Mouse (Mus musculus) midbrain, embryonic 15.5 days (tissue): ENCODE results near the gene Gm20388. TPM values are rescaled to one million over a fixed set of nuclear protein-coding genes. Genes with fewer than 3 reads are reported as not detected.

ENCODE experiments used
- ATAC-seq: fragments of 200-750 bp; cut with Nextera tagmentation; replicated peaks from 2 replicates; pipeline ENCODE4 v1.8.0; 2017; ENCODE audit warnings: moderate TSS enrichment
- H3K27ac ChIP-seq: fragments of 300-500 bp; sonication (generic); 2 replicates; pipeline ENCODE4 v1.5.1; 2015; ENCODE audit warnings: mild to moderate bottlenecking, inconsistent platforms
- H3K27me3 ChIP-seq: fragments of 300-500 bp; sonication (generic); replicated peaks from 2 replicates; pipeline ENCODE4 v1.6.1; 2015; ENCODE audit warnings: inconsistent platforms
- H3K36me3 ChIP-seq: fragments of 300-500 bp; sonication (generic); replicated peaks from 2 replicates; pipeline ENCODE4 v1.6.1; 2015; ENCODE audit warnings: inconsistent platforms
- H3K4me1 ChIP-seq: fragments of 300-500 bp; sonication (generic); 2 replicates; pipeline ENCODE4 v1.6.1; 2015; ENCODE audit warnings: inconsistent platforms
- H3K4me2 ChIP-seq: fragments of 300-500 bp; sonication (generic); 2 replicates; pipeline ENCODE4 v1.6.1; 2015; ENCODE audit warnings: inconsistent platforms, mild to moderate bottlenecking, moderate library complexity
- H3K4me3 ChIP-seq: fragments of 300-500 bp; sonication (generic); 2 replicates; pipeline ENCODE4 v1.5.1; 2015; ENCODE audit warnings: mild to moderate bottlenecking, inconsistent platforms
- H3K9ac ChIP-seq: fragments of 300-500 bp; sonication (generic); 2 replicates; pipeline ENCODE4 v1.6.1; 2015; ENCODE audit warnings: mild to moderate bottlenecking, inconsistent platforms
- H3K9me3 ChIP-seq: fragments of 300-500 bp; sonication (generic); 2 replicates; pipeline ENCODE4 v1.6.1; 2016; ENCODE audit warnings: inconsistent platforms
- WGBS: fragments of 180-500 bp; shearing (Covaris S2); methylation state at CpG from one replicate; pipeline ENCODE4 v1.1.7; 2015; ENCODE audit warnings: mixed read lengths; 5-methylcytosine and 5-hydroxymethylcytosine counted together
- polyA plus RNA-seq: library from polyadenylated mRNA; unstranded; fragments of >200 nt; fragmentation: Nextera tagmentation; extraction: Ambion mirVana; gene quantifications from 2 replicates; pipeline ENCODE4 v1.2.1, GENCODE M21; 2015

Gm20388 gene
- polyA plus RNA-seq, 1 experiment from 2014 or later: 5.6 TPM

DNA sequence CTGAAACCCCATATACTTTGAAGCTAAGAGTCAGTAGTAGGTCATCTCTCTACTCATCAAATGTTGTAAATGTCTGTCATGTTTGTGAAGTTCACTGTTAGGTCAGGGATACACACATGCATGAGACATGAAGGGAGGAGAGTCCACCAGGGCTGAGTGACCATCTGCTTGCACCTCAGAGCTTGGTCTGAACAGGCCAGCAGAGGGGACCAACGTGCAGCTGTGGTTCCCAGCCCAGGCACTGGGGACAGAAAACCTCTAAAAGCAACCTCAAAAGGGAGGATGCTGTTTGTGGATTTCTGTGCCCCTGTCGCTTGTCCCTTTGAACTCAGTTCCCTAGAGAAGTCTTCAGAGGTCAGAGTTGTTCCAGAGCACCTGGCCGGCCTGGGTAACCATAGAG is 2534.6 kb downstream of the Gm20388 start:
- no peaks in the 10 kb centered on the region for H3K9me3 ChIP-seq
- peak overlapping the region; percentile 72 for H3K4me2 ChIP-seq
- 69% methylated on average over 3 of the region's 3 CpGs for WGBS
- ATAC-seq: no peak
- H3K9ac ChIP-seq: no peak overlapping the region
- no peaks in the 10 kb centered on the region for H3K36me3 ChIP-seq
- H3K4me3 ChIP-seq: peak overlapping the region; percentile 78; the same call in 1 of the 2 replicates
- H3K27ac ChIP-seq: peak overlapping the region; percentile 98; the same call in 1 of the 2 replicates
- H3K27me3 ChIP-seq: no peaks in the 10 kb centered on the region
- H3K4me1 ChIP-seq: peaks cover 30% of the 10 kb centered on the region

DNA sequence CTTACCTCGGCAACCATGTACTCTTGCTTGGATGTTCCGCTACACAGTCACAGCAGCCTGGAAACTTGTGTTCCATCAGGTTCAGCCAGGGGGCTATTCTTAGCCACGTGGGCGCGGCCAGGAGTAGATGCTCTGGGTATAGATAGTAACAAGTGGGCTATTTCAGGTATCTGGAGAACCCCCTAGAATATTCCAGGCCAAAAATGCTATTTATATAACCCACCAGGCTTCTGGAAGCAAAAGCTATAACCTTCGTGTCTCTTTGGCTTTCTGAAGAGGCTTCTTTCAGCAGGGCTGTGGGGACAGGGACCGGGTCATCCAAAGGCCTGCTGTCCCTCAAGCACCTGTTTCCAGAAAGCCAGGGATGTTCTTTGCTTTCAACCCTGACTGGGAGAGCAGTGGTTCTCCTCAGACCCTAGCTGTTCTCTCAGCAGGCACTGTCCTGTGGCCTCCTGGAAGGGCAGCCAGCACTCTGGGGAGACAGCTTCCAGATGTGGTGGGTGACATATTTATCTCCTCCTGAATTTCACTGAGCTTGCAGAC is 2540.6 kb downstream of the Gm20388 start:
- 83% methylated on average over 7 of the region's 7 CpGs for WGBS
- H3K4me1 ChIP-seq: no peaks in the 10 kb centered on the region

DNA sequence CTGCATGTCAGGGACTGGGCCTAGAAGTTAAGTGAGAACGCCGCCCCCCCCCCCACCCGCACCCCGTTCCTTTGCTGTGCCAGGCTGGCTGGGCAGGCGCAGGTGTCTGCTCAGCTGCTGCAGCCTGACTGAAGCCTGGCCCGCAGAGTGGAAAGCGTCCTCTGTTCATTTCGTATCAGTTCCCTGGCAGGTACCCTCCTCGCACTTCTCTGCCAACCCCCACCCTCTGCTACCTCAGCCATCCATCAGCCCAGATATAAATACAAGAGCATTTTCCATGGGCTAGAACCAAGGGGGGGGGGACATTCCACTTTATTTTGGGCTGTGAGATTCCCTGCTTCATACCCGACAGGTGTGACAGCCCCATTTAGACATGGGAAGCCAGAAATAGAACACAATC is 2541.5 kb downstream of the Gm20388 start:
- no peak overlapping the region for H3K27ac ChIP-seq
- no peak for ATAC-seq
- no peak overlapping the region for H3K4me3 ChIP-seq
- H3K9me3 ChIP-seq: no peaks in the 10 kb centered on the region
- H3K9ac ChIP-seq: no peak overlapping the region
- H3K4me1 ChIP-seq: no peaks in the 10 kb centered on the region
- no peaks in the 10 kb centered on the region for H3K36me3 ChIP-seq
- H3K4me2 ChIP-seq: no peak overlapping the region
- WGBS: 86% methylated on average over 10 of the region's 10 CpGs
- H3K27me3 ChIP-seq: no peaks in the 10 kb centered on the region

More for the DNA sequence above, 2540.6 kb downstream of the Gm20388 start:
- H3K27ac ChIP-seq: no peak overlapping the region
- no peaks in the 10 kb centered on the region for H3K27me3 ChIP-seq
- H3K4me3 ChIP-seq: no peak overlapping the region
- no peak overlapping the region for H3K9ac ChIP-seq
- ATAC-seq: no peak
- no peaks in the 10 kb centered on the region for H3K9me3 ChIP-seq
- H3K36me3 ChIP-seq: no peaks in the 10 kb centered on the region
- no peak overlapping the region for H3K4me2 ChIP-seq

DNA sequence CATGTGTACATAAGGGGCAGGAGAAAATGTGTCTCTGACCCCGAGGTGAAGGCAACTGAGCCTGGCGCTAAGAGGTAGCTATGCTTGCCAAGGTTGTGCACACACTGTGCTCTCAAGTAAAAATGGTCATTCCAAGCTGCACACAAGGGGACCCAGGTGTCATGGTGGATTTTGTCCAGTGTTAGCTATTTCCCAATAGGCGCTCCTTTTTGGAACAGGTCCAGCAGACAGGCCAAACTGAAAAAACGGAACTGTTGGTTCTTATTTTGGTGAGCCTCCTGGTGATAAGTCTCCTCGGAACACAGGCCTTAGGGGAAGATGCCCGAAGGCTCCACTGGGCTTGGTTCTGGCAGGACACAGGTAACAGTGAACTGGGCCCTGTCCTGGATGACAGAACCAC is 2543.8 kb downstream of the Gm20388 start:
- no peak overlapping the region for H3K27ac ChIP-seq
- H3K4me2 ChIP-seq: no peak overlapping the region
- no peaks in the 10 kb centered on the region for H3K36me3 ChIP-seq
- no peak for ATAC-seq
- H3K9me3 ChIP-seq: no peaks in the 10 kb centered on the region
- no peaks in the 10 kb centered on the region for H3K4me1 ChIP-seq
- H3K27me3 ChIP-seq: peaks cover 10% of the 10 kb centered on the region
- H3K9ac ChIP-seq: no peak overlapping the region
- H3K4me3 ChIP-seq: no peak overlapping the region
- WGBS: 86% methylated on average over 6 of the region's 6 CpGs

DNA sequence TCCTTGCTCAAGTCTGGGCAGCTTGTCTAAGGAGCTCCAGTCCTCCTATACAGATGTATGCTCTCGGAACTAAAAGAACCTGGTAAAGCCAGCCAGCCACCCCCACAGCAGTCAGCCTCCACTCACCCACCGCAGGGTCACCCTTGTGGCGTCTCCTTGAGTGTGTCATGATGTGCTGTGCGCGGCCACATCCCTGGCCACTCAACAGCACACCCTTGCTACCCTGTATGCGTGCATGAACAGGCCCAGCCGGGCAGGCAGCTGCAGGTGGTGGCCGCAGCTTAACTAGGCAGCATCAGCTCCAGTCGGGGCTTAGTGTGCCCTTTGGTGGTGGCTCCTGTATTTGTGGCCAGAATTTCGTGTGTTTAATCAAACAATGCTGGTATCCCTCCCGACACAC is 2546.5 kb downstream of the Gm20388 start:
- H3K9me3 ChIP-seq: no peaks in the 10 kb centered on the region
- H3K4me3 ChIP-seq: no peak overlapping the region
- peaks cover 10% of the 10 kb centered on the region for H3K4me1 ChIP-seq
- no peak for ATAC-seq
- peaks cover 32% of the 10 kb centered on the region for H3K27me3 ChIP-seq
- no peaks in the 10 kb centered on the region for H3K36me3 ChIP-seq
- no peak overlapping the region for H3K9ac ChIP-seq
- 74% methylated on average over 11 of the region's 11 CpGs for WGBS
- no peak overlapping the region for H3K27ac ChIP-seq
- no peak overlapping the region for H3K4me2 ChIP-seq

DNA sequence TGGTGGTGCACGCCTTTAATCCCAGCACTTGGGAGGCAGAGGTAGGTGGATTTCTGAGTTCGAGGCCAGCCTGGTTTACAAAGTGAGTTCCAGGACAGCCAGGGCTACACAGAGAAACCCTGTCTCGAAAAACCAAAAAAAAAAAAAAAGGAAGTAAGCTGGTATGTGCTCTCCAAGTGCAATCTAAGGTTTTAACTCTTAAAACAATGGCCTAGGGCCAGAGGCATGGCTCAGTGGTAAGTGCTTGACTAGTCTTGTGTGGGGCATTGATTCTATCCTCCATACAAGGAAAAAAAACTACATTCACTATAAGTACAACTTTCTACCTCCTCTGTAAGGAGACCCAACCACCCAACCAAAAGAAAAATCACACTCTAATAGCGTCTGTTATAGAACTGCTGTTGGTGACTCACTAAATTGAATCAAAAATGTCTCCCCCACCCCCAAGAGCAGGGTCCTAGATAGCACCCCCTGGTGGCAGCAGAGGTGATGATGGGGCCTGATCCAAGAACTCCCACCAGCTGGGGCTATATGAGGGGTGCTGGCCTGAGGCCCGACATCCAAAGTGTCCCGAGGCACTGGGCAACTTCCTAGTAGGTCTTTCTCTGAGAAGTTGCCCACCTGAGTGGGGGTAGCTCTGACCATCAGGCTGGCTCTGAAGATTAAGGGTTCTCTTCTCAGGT is 2548.7 kb downstream of the Gm20388 start:
- Histone ChIP-seq H3K27me3 (peaks cover 38% of the 10 kb centered on the region), H3K9me3 (no peaks in the 10 kb centered on the region), H3K4me2 (no peak overlapping the region), H3K36me3 (no peaks in the 10 kb centered on the region), H3K4me3 (no peak overlapping the region), H3K27ac (no peak overlapping the region), H3K4me1 (peaks cover 10% of the 10 kb centered on the region), H3K9ac (no peak overlapping the region)
- no peak for ATAC-seq
- WGBS: 56% methylated on average over 6 of the region's 6 CpGs

DNA sequence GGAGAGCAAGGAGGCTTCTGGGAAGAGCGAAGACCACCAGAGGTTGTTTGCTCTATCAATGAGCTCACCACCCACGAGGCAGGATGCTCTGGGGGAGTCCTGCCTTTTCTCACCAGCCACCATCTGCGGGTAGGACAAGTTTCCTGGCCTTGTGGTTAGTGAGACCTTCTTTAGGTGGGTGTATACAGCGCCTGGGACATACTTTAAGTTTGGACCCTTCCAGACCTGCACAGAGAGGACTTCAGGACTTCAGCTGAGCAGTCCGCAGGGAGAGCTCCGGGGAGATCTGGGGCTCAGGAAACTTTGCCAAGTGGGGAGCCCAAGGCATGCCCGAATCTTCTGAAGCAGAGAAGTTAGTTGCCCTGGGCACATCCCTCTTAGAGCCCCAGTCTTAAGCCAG is 2549.3 kb downstream of the Gm20388 start:
- ATAC-seq: no peak
- Histone ChIP-seq H3K4me3 (peak overlapping the region; percentile 35; the same call in 1 of the 2 replicates), H3K4me2 (peak overlapping the region; percentile 73)

DNA sequence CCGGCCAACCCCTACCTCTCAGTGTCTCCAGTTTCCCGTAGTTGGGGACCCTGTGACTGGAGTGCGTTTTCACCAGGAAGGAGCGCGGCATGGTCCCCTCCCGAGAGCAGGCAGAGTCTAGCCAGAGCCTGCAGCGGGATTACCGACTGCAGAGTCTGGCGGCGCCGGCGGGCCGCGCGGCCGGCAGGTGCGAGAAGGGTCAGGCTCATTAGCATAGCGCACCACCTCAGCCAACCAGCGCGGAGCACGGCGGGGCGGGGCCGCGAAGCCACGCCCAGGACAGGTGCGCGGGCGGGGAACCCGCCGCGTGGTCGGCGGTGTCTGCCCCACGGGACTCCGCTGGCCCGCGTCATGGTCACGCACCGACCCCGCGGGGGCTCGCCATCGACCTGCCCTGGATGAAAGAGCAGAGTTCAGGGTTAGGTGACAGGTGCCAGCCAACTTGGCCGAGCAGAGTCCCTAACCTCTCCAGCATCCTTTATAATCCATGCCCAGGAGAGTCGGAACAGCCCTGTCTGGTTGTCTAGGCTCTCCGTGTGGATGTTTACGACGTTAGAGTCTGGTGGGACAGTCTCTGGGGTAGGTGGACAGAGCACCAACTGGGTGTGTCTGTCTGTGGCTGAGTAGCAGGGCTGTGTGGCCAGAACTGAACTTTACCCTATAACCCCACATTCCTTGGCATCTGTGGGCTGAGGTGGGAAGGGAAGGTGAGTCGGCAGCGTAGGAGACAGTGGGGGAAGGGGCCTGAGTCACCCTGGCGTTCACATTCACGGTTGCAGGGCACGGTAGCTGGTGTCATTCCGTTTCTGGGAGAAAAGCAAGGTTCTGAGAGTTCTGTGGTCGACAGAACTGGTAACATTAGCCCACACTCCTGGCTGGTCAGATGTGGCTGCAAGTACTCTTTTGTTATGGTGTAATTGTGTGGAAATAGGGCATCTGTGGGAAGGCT is 2550.2 kb downstream of the Gm20388 start, which contains the start of gene Snai3:
Snai3 (minus strand) TSS at position 210 of the 949 bp plus-strand sequence.
- peak within 1 kb of the TSS; percentile 73 for H3K4me2 ChIP-seq
- peak within 1 kb of the TSS; percentile 1; the same call in 1 of the 2 replicates for H3K9ac ChIP-seq
- H3K4me1 ChIP-seq: peaks cover 10% of the 10 kb centered on the region
- peaks cover 38% of the 10 kb centered on the region for H3K27me3 ChIP-seq
- 2% methylated on average over 56 of the region's 56 CpGs for WGBS
- H3K9me3 ChIP-seq: no peaks in the 10 kb centered on the region
- H3K4me3 ChIP-seq: peak within 1 kb of the TSS; percentile 35
- no peaks in the 10 kb centered on the region for H3K36me3 ChIP-seq
- no peak within 1 kb of the TSS for H3K27ac ChIP-seq
- peak; percentile 54; the same call in 1 of the 2 replicates for ATAC-seq

More for the DNA sequence above, 2549.3 kb downstream of the Gm20388 start:
- Histone ChIP-seq H3K9ac (no peak overlapping the region), H3K27me3 (peaks cover 38% of the 10 kb centered on the region), H3K27ac (no peak overlapping the region), H3K36me3 (no peaks in the 10 kb centered on the region), H3K4me1 (peaks cover 10% of the 10 kb centered on the region), H3K9me3 (no peaks in the 10 kb centered on the region)
- WGBS: 26% methylated on average over 7 of the region's 7 CpGs

DNA sequence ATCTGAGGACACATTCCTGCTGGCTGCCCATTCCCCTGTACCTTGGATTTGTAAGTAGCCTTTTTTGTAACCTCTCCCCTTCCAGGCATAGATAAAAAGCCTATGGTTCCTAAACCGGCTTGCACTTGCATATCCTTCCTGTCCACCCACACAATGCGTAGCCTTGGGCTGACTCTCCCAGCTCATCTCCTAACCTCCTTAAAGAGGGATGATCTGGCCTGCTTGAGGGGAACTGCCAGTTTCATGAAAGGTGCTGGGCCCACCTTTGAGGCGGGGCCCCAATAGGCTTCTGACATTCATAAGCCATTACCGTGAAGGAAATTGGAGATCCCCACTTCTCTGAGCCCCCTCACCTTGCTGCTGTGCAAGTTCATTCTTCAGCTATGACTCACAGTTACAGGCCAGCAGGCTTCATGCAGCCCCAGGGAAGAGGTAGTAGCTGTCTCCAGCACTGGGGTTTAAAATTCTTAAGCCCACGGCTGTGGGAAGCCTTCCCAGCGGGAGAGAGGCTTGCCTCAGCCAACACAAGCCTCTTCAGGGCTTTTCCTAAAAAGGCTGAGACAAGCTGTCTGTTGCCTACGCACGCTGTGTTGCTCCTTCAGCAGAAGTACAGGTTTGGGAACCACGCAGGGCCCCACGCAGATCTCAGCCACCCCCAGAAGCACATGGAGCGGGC is 2551.0 kb downstream of the Gm20388 start:
- WGBS: 55% methylated on average over 11 of the region's 11 CpGs
- H3K9me3 ChIP-seq: no peaks in the 10 kb centered on the region
- no peak for ATAC-seq
- peaks cover 10% of the 10 kb centered on the region for H3K4me1 ChIP-seq
- H3K27ac ChIP-seq: no peak overlapping the region
- H3K36me3 ChIP-seq: peaks cover under 1% of the 10 kb centered on the region; the same call in 1 of the 2 replicates
- H3K4me3 ChIP-seq: no peak overlapping the region
- H3K27me3 ChIP-seq: peaks cover 38% of the 10 kb centered on the region
- H3K4me2 ChIP-seq: no peak overlapping the region
- H3K9ac ChIP-seq: no peak overlapping the region

DNA sequence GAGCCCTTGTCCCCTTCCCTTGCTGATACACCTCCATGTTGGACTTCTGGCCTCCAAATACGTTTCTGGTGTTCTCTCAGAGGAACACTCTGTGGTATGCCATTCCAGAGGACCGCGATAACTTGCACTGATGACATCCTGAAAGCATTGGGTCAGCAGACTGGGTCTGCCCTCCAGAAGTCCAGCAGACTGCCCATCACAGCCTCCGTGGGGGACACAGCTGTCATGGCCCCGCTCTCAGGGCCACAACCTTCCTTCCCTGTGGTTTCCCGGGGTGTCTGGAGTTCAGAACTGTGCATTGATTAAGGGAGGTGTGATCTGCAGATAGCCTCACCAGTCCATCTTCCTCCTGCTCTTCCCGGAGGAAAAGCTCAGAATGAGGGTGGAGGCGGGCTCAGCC is 2551.9 kb downstream of the Gm20388 start:
- 66% methylated on average over 8 of the region's 8 CpGs for WGBS
- Histone ChIP-seq H3K9ac (no peak overlapping the region), H3K4me1 (peaks cover 10% of the 10 kb centered on the region), H3K27me3 (peaks cover 38% of the 10 kb centered on the region), H3K36me3 (peaks cover 8% of the 10 kb centered on the region; the same call in 1 of the 2 replicates), H3K4me2 (no peak overlapping the region), H3K9me3 (no peaks in the 10 kb centered on the region), H3K27ac (no peak overlapping the region), H3K4me3 (no peak overlapping the region)
- no peak for ATAC-seq

DNA sequence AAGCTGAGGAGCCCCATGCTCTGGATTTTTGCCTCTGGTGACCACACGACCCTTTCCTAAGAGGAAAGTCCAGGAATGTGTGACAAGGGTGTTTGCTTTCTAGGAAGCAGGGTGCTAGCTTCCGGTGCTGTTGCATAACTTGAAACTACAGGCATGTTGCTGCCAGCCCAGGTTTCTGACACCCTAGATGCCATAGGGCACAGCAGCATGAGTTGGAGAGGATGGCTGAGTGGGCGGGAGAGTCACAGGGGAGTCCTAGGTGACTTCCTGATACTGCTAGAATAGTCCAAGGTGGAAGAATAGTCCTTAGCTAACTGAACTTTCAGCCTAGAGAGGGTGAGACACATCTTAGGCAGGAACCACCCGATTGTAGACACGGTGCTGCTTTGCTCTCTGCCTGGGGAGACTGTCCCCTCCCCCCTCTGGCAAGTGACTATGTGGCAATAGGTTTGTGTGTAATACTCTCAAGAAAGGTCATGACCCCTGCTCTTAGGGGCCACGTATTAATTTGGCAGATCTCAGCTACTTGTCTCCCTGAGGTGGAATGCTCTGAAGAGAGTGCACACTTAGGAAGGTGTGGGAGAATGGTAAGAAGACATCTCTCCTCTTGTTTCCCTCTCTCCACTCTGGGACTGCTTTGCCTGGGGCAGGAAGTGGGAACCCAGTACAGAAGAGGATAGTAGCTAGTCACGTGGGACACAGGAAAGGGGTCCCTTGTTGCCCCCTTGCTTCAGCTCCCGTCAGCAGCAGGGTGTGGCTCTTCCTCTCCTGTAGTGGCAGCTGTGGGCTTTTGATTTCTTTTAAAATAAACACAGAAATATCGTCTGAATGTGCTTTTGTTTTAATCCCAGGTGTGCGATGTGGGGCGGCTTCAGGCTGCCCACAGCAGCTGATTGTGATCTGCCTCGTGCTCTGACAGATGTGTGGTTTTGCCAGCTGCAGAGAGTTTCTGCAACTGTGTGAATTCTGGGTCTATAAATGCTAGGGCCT is 2553.3 kb downstream of the Gm20388 start:
- ATAC-seq: no peak
- peaks cover 10% of the 10 kb centered on the region for H3K4me1 ChIP-seq
- H3K27ac ChIP-seq: no peak overlapping the region
- peaks cover 32% of the 10 kb centered on the region for H3K27me3 ChIP-seq
- H3K4me3 ChIP-seq: no peak overlapping the region
- no peak overlapping the region for H3K9ac ChIP-seq
- H3K36me3 ChIP-seq: peaks cover 14% of the 10 kb centered on the region; the same call in 1 of the 2 replicates
- WGBS: 69% methylated on average over 12 of the region's 12 CpGs
- H3K4me2 ChIP-seq: no peak overlapping the region
- no peaks in the 10 kb centered on the region for H3K9me3 ChIP-seq
